Mouse (Mus musculus): ENCODE measurements at regions not wholly inside any gene's neighbourhood (a gene's known extent, or its start where the extent isn't known, plus 50 kb on each side); places are given as distances from the start of the nearest gene placed in this dataset.

GRCm38 (mm10) chr10:118700115-118700514, 169.9 kb downstream of the Dyrk2 start:
- TF ChIP-seq CTCF (IDR thresholded peaks at IDR 0.05; ENCODE audit: extremely low read depth, insufficient read depth, insufficient read length, insufficient replicate concordance), result no peak
- TF ChIP-seq POLR2A (IDR thresholded peaks at IDR 0.05; ENCODE audit: low read depth, low read length), result no peak
